Mouse (Mus musculus) telencephalon, adult 2 months (tissue): Measurements from ENCODE around the gene Rangap1.

Experiments used
- DNase-seq: peaks from one replicate; pipeline ENCODE4 v3.0.0-alpha.2; 2011; ENCODE audit warnings: low read depth, low spot score

Gene Rangap1

DNA sequence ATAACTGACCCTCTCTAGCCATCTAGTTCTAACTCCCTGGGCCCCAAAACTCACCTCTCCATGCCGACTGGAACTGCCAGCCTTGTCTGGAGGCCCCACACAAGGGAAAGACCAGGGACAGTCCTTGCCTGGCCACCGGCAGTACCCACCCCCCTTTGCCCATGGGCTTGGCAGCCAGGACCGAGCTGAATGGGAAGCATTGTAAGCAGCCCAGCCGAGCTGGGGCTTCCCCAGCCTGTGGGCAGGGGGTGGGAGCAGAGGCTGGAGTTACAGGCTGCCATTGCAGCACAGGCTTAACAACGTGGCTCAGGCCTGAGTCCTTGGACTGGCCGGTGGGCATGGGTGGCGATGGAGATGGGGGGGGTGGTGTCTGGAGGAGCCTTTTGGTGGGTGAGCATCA is 48.2 kb downstream of the Rangap1 start, which contains the start of gene Chadl:
Gene Chadl (minus strand): TSS at position 113 of the 400 bp plus-strand sequence.
- DNase-seq: no peak

DNA sequence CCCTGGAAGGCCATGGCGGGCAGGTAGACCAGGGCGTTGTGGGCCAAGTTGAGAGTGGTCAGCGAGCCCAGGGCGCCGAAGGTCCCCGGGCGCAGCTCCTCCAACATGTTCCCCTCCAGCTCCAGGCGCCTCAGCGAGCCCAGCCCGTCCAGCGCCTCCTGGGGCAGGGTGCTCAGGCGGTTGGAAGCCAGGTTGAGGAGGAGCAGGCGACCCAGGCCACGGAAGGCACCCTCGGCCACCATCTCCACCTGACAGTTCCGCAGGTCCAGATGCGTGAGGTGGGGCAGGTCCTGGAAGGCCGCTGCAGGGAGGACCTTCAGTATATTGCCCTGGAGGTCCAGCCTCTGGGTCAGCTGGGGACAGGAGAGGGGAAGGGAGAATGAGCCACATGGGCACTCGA is 50.4 kb downstream of the Rangap1 start:
- DNase-seq: no peak

DNA sequence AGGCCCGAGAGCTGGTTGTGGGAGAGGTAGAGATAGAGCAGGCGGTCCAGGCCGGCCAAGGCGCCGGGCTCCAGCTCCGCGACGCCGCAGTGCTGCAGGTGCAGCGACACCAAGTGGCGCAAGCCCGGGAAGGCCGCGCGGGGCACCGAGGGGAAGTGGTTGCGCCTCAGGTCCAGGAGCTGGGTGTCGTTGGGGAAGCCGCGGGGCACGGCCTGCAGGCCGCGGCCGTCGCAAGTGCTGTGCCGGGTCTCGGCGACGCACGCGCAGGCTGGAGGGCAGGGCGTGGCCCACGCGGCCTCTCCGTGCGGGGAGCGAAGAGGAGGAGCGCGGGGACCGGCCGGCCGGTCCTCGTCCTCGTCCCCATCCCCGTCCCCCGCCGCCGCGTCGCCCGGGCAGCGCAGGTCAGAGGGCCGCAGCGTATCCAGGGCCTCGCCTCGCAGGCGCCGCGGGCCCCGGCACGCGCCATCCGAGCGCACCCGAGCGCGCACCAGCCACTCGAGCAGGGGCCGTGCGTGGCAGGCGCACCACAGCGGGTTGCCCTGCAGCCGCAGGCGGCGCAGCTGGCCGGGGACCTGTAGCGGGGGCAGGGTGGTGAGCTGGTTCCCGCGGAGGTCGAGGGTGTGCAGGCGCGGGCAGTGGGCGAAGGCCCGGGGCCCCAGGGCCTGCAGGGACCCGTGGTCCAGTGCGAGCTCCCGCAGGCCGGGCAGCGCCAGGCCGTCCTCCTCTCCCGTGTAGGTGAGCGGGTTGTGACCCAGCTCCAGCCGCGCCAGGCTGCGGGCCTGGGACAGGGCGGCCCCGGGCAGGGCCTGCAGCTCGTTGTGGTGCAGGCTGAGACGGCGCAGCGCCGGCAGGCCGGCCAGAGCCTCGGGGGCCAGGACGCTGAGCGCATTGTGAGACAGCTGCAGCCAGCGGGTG is 51.1 kb downstream of the Rangap1 start:
- DNase-seq: peak; percentile 42

DNA sequence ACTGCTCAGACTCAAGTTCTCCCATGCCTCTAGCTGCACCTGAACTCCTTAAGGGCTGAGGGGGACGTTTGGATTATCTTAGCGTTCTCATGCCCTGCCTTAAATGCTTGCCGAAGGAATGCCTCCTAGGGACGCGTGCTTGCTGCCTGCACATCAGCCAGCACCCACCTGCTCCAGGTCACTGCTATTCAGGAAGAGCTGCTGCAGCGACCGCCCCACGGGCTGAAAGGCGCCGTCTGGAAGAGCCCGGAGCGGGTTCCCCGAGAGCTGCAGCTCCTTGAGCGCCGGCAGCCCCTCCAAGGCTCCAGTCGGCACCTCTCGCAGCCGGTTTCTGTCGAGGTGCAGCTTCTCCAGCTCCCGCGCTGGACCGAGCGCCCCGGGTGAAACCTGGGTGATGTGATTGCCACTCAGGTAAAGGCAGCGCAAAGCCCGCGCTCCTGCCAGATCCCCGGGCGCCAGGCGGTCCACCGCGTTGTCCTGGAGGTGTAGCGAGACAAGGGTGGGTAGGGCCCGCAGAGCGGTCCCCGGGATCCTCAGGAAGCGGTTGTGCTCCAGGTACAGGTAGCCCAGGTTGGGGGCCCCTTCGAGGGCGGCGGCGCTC is 51.9 kb downstream of the Rangap1 start:
- no peak for DNase-seq

DNA sequence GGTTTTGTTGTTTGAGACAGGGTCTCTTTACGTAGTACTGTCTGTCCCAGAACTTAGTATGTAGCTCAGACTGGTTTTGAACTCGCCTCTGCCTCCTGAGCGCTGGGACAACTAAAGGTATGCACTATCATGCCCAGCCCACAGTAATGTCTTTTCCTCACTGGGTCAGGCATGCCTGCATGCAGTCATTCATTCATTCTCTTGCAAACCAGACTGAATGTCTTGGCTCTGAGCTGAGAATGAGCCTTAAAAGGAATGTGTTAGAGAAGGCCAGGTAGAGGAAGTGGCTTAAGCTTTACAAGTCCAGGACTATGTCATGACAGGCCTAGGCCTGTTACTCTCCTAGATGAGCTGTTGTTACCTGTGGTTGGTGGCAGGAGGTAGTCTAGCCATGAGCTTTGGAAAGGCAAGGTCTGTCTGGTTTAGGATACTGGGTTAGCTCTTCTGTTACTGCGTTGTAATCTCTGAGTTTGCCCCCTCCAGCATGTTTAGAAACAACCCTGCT is 65.0 kb downstream of the Rangap1 start:
- DNase-seq: no peak

DNA sequence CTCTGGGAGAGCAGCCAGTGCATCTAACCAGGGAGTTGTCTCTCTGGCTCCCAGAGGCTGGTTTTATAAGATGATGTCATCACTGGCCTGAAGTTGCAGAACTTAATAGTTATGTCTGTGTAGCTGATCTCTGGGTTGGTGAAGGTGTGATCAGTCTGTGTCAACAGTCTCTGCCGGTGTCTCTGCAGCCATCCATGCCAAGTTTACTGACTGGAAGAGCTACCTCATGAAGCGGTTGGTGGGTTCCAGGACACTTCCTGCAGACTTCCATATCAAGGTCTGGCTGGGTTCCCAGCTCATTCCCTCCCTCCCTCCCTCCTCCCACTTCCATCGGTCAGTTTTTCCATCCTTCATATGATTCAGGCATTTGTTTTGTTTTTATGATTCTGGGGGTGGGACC is 68.7 kb downstream of the Rangap1 start:
- DNase-seq: no peak

DNA sequence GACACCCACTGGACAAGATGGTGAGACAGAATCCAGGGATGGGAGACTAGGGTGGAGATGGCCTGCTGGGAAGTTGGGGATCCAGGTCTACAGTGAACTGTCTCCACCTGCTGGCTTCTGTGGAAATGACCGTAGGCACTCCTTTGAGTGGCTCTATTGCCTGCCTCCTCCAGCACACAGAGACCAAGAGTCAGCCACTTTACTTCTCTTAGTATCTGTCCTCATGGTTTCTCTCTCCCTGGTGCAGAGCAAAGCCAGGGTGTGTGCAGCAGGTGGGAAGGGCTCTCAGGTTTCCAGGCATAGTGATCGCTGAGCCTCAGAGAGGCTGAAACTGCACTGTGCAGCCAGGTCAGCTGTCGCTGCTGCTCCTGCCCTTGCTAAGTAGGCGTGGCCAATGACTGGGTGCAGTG is 75.1 kb downstream of the Rangap1 start:
- DNase-seq: peak; percentile 27

DNA sequence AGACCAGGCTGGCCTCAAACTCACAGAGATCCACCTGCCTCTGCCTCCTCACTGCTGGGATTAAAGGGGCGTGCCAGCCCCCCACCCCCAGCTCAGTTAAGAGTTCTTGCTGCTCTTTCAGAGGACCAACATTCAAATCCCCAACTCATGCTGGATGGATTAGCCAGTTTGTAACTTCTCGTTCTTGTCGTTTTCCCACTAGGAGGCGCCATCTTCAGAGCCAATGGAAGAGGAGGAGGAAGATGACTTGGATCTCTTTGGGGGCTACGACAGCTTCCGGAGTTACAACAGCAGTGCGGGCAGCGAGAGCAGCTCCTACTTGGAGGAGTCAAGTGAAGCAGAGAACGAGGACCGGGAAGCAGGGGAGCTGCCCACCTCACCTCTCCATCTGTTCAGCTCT is 78.4 kb downstream of the Rangap1 start:
- no peak for DNase-seq

DNA sequence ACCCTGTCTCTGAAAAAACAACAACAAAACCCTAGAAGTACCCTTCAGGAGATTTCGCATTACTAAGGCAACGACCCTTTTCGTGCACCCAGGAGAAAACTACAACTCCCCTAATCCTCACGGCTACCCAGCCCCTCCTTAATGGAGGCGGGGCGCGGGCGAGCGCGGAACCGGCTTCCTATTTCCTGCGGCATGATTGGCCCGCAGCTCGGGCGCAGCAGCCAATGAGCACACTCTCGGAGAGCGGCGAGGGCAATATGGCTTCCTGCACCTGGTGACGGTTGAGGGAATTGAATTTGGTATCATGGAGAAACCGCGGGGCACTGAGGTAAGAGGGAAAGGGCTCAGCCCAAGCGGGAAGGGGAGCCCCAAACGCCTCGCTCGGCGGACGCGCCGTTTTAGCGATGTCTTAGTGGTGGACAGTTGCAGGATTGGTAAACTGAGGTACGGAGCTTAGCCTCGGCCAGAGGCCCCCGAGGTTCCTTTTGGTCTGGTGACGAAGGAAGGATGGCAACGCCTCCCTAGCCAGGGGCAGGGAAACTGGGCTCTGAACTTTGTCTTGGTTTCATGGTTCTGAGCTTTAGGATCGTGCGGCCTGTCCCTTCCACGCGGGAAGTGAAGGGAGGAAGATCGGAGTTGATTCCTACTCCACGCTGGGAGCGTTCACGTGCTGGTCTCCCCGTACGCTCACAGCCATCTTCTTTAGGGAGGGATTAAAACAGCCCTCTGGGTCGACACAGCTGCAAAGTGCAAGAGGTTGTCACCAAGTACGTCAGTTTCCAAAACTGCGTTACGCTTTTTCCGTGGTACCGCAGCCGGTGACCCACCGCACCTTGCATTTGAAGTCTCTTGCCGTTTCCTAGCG is 81.4 kb downstream of the Rangap1 start, which contains the start of gene L3mbtl2:
Gene L3mbtl2 (plus strand): TSS at position 193 of the 865 bp plus-strand sequence.
- peak; percentile 80 for DNase-seq

DNA sequence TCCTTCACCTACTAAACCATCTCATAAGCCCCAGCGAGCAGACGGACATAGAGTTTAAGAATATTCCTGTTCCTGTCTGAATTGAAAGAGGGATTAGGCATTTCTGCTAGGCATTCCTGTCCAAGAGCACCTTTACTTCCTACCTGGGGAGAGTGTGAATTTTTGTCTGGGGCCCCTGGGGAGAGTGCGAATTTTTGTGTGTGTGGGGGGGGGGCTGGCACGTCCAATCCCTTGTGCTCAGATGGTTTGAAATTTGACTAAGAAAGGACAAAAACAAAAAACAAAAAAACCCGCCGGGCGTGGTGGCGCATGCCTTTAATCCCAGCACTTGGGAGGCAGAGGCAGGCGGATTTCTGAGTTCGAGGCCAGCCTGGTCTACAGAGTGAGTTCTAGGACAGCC is 82.0 kb downstream of the Rangap1 start:
- no peak for DNase-seq

DNA sequence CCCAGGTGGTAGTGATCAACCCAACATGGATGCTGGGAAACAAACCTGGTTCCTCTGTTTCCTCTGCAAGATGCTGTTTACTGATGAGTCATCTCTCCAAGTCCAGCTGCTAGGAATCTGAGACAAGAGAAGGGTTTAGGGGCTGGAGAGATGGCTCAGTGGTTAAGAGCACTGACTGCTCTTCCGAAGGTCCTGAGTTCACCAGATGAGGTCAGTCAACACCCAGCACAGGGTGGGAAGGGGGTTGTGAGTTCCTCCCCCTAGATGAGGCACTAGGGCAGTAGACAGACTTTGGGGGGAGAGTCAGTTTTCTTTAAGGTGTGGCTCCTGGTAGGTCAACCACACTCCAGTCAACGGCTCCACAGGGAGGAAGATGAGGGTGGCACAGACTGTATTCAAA is 83.6 kb downstream of the Rangap1 start:
- no peak for DNase-seq
